26 mouse cellular contexts compared by ENCODE assay signal in genomic region chr17:75874535-75874934, GRCm38 (mm10).
A peak's percentile ranks its signal among the peaks of the same experiment; 100 is the strongest.
DNase-seq lines count a peak whose midpoint lies in the region; ATAC-seq and TF ChIP-seq lines count a peak whose summit lies in the region.
"Had no signal": no experiment of that assay in that cellular context is flagged by ENCODE, and none has a peak within 500 bp of the region (broad histone marks: within the 10 kb centered on the region; RNA-seq: fewer than 3 reads in every experiment).

No protein-coding gene starts in this region.

- H3K4me2 ChIP-seq in hindbrain, embryonic 11.5 days (replicated peaks; ENCODE audit: low read depth, low read length), result no peak overlapping the region
- H3K4me2 ChIP-seq in hindbrain, postnatal 0 days (ENCODE audit: low read depth, low read length), result no peak overlapping the region
- H3K4me2 ChIP-seq in neural tube, embryonic 15.5 days, result no peak overlapping the region
- H3K4me2 ChIP-seq: forebrain, embryonic 13.5 days; heart, embryonic 15.5 days; hindbrain, embryonic 12.5 days; liver, embryonic 12.5 days; midbrain, embryonic 13.5 days had no signal

- H3K9ac ChIP-seq in hindbrain, embryonic 11.5 days (ENCODE audit: low read depth, low read length), result no peak overlapping the region
- no peak overlapping the region for H3K9ac ChIP-seq in hindbrain, postnatal 0 days (replicated peaks; ENCODE audit: low read length)
- H3K9ac ChIP-seq in neural tube, embryonic 15.5 days (replicated peaks), result no peak overlapping the region
- H3K9ac ChIP-seq: forebrain, embryonic 13.5 days; heart, embryonic 15.5 days; hindbrain, embryonic 12.5 days; liver, embryonic 12.5 days; liver, postnatal 0 days; midbrain, embryonic 13.5 days had no signal

- no peak overlapping the region for H3K4me3 ChIP-seq in hindbrain, embryonic 11.5 days (ENCODE audit: low read depth, low read length)
- H3K4me3 ChIP-seq in hindbrain, postnatal 0 days (ENCODE audit: low read length), result no peak overlapping the region
- no peak overlapping the region for H3K4me3 ChIP-seq in neural tube, embryonic 15.5 days (replicated peaks)
- H3K4me3 ChIP-seq: forebrain, embryonic 13.5 days; heart, embryonic 15.5 days; hindbrain, embryonic 12.5 days; left cerebral cortex, adult 2 months; liver, embryonic 12.5 days; midbrain, embryonic 13.5 days had no signal

- peak; percentile 49; the same call in 1 of the 2 replicates for ATAC-seq in hindbrain, embryonic 11.5 days (ENCODE audit: low FRiP score)
- no peak for ATAC-seq in hindbrain, postnatal 0 days
- ATAC-seq in neural tube, embryonic 15.5 days (ENCODE audit: low FRiP score), result no peak
- no peak for ATAC-seq in CD4-positive, CD25-positive, alpha-beta regulatory T cell, adult 4 months
- ATAC-seq in megakaryocyte-erythroid progenitor cell, adult 5-6 weeks (replicated peaks; ENCODE audit: low FRiP score, low TSS enrichment, poor library complexity, severe bottlenecking), result no peak
- ATAC-seq: forebrain, embryonic 13.5 days; intestine, embryonic 16.5 days; liver, embryonic 12.5 days; liver, postnatal 0 days; midbrain, embryonic 13.5 days; Patski had no signal

- DNase-seq in hindbrain, embryonic 11.5 days (ENCODE audit: low spot score), result peak; percentile 5
- no peak for DNase-seq in hindbrain, postnatal 0 days (ENCODE audit: low spot score)
- DNase-seq in adrenal gland, adult 2 months, result peak; percentile 41
- DNase-seq in adrenal gland, postnatal 36 days, result peak; percentile 48 to 56
- DNase-seq: B cell, adult 2 months; cerebellum, adult 9-10 months; cerebellum, postnatal 36 days; gastrocnemius, postnatal 10 days; kidney, postnatal 14 days; left cerebral cortex, postnatal 4 days; liver, postnatal 0 days; lung, postnatal 36 days; right cerebral cortex, adult 18-20 months; spleen, adult 18-20 months; thymus, postnatal 14 days had no signal

- H3K4me1 ChIP-seq in hindbrain, embryonic 11.5 days (replicated peaks; ENCODE audit: control insufficient read depth, insufficient read depth, low read length), result no peaks in the 10 kb centered on the region
- H3K4me1 ChIP-seq in hindbrain, postnatal 0 days (ENCODE audit: insufficient read depth, low read length), result no peaks in the 10 kb centered on the region
- no peaks in the 10 kb centered on the region for H3K4me1 ChIP-seq in neural tube, embryonic 15.5 days
- H3K4me1 ChIP-seq: heart, embryonic 15.5 days; hindbrain, embryonic 12.5 days; liver, embryonic 12.5 days had no signal

- no peak overlapping the region for H3K27ac ChIP-seq in hindbrain, embryonic 11.5 days (ENCODE audit: low read depth, low read length)
- no peak overlapping the region for H3K27ac ChIP-seq in hindbrain, postnatal 0 days
- no peak overlapping the region for H3K27ac ChIP-seq in neural tube, embryonic 15.5 days (replicated peaks)
- H3K27ac ChIP-seq: forebrain, embryonic 13.5 days; heart, embryonic 15.5 days; hindbrain, embryonic 12.5 days; left cerebral cortex, adult 2 months; liver, embryonic 12.5 days; midbrain, embryonic 13.5 days had no signal

- H3K27me3 ChIP-seq in hindbrain, embryonic 11.5 days (ENCODE audit: control insufficient read depth, insufficient read depth, low read length), result no peaks in the 10 kb centered on the region
- H3K27me3 ChIP-seq in hindbrain, postnatal 0 days (ENCODE audit: insufficient read depth, low read length), result no peaks in the 10 kb centered on the region
- no peaks in the 10 kb centered on the region for H3K27me3 ChIP-seq in neural tube, embryonic 15.5 days (replicated peaks)
- H3K27me3 ChIP-seq: forebrain, embryonic 13.5 days; heart, embryonic 15.5 days; hindbrain, embryonic 12.5 days; liver, embryonic 12.5 days; midbrain, embryonic 13.5 days; Patski had no signal

- no peak for TF ChIP-seq CTCF in hindbrain, postnatal 0 days (IDR thresholded peaks at IDR 0.05; ENCODE audit: low read depth)

- no peaks in the 10 kb centered on the region for H3K36me3 ChIP-seq in hindbrain, embryonic 11.5 days (ENCODE audit: control insufficient read depth, insufficient read depth, low read length)
- H3K36me3 ChIP-seq in hindbrain, postnatal 0 days (ENCODE audit: insufficient read depth, low read length), result no peaks in the 10 kb centered on the region
- no peaks in the 10 kb centered on the region for H3K36me3 ChIP-seq in neural tube, embryonic 15.5 days
- H3K36me3 ChIP-seq: heart, embryonic 15.5 days; hindbrain, embryonic 12.5 days; liver, embryonic 12.5 days; midbrain, embryonic 13.5 days had no signal

- no peaks in the 10 kb centered on the region for H3K9me3 ChIP-seq in hindbrain, embryonic 11.5 days (ENCODE audit: control insufficient read depth, low read length)
- no peaks in the 10 kb centered on the region for H3K9me3 ChIP-seq in hindbrain, postnatal 0 days (ENCODE audit: low read length)
- no peaks in the 10 kb centered on the region for H3K9me3 ChIP-seq in neural tube, embryonic 15.5 days (replicated peaks)
- H3K9me3 ChIP-seq: forebrain, embryonic 13.5 days; heart, embryonic 15.5 days; hindbrain, embryonic 12.5 days; liver, embryonic 12.5 days; midbrain, embryonic 13.5 days had no signal

- 81% methylated on average over 6 of the region's 6 CpGs for WGBS in hindbrain, embryonic 11.5 days
- 83% methylated on average over 6 of the region's 6 CpGs for WGBS in hindbrain, postnatal 0 days
- WGBS in neural tube, embryonic 15.5 days, result 76% methylated on average over 6 of the region's 6 CpGs
